Mouse (Mus musculus) splenic B cell, adult 2 months (primary cell): Measurements from ENCODE around the gene Shisa5.
A peak's percentile ranks its signal among the peaks of the same experiment; 100 is the strongest.

Source experiments
- DNase-seq: peaks from one replicate; pipeline ENCODE4 v3.0.0-alpha.2; 2011; ENCODE audit warnings: low read depth, low spot score
- H3K27me3 ChIP-seq: 2 replicates; pipeline ENCODE4 v1.6.1; 2012; ENCODE audit warnings: mild to moderate bottlenecking, low read length, moderate library complexity, mixed read lengths; ENCODE audit not compliant: control insufficient read depth, poor library complexity, insufficient read depth, severe bottlenecking
- H3K36me3 ChIP-seq: 2 replicates; pipeline ENCODE4 v1.6.1; 2012; ENCODE audit warnings: mild to moderate bottlenecking, low read length, moderate library complexity, mixed read lengths; ENCODE audit not compliant: control insufficient read depth, poor library complexity, insufficient read depth, severe bottlenecking

Gene Shisa5

DNA sequence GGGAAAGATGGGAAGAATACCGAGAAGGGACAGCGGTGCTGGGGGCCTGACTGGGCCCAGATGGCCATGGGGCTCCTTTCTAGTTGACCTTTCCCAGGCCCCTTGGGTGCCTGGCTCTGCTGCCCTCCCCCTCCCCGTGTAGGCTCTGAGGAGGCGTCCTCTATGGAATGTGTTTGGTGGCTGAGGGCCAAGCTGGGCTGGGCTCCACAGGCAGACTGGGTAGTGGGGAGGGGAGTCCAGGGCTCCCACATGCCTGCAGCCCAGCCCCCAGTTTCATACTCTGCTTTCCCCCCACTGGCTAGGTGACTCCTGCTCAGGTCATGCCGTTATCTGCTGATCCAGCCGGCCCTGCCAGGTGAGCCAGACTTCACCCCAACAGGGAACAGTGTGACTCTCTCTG is 60.6 kb downstream of the Shisa5 start:
- no peak for DNase-seq
- H3K36me3 ChIP-seq = no peaks in the 10 kb centered on the region

DNA sequence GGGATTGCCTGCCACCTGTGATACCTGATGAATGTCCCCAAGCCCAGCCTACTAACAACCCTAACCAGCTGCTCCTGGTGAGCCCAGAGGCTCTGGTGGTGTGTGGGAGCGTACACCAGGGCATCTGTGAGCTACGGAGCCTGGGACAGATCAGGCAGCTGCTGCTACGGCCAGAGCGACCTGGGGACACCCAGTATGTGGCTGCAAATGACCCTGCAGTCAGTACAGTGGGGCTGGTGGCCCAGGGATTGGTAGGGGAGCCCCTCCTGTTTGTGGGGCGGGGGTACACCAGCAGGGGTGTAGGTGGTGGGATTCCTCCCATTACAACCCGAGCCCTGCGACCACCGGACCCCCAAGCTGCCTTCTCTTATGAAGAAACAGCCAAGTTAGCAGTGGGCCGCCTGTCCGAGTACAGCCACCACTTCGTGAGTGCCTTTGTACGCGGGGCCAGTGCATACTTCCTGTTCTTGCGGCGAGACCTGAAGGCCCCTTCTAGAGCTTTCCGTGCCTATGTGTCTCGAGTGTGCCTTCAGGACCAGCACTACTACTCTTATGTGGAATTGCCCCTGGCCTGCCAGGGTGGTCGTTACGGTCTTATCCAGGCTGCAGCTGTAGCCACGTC is 62.1 kb downstream of the Shisa5 start:
- no peaks in the 10 kb centered on the region for H3K36me3 ChIP-seq
- no peaks in the 10 kb centered on the region for H3K27me3 ChIP-seq
- DNase-seq = peak; percentile 24

More for the DNA sequence above, 60.6 kb downstream of the Shisa5 start:
- H3K27me3 ChIP-seq = no peaks in the 10 kb centered on the region

DNA sequence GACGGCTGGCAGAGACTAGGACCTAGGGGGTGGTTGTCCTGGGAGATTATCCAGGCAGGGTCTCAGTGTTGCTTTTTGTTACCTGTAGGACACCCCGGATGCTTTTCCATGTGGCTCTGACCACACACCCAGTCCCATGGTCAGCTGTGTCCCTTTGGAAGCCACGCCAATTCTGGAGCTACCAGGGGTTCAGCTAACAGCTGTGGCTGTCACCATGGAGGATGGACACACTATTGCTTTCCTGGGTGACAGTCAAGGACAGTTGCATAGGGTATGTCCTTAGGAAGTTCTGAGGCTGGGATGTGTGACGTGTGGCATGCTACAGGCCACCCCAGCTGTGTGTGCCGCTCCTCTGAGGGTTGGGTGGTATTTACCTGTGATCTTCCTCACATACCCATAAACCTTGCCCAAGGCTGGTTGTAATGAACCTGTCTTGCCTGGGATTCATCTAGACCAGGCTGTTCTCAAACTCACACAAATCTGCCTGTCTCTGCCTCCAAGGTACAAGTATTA is 63.6 kb downstream of the Shisa5 start:
- no peaks in the 10 kb centered on the region for H3K27me3 ChIP-seq
- no peaks in the 10 kb centered on the region for H3K36me3 ChIP-seq
- DNase-seq = no peak

DNA sequence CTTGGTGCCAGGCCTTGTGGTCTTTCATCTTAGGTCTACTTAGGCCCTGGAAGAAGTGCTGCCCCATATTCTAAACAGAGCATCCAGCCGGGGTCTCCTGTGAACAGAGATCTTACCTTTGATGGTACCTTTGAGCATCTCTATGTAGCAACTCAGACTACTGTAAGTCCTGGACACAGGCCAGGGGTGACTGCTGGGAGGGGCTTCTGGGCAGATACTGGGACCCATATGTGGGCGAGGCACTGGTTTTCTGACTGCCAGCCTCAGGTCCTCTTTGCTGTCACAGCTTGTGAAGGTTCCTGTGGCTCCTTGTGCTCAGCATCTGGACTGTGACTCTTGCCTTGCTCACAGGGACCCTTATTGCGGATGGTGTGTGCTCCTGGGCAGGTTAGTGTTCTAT is 64.2 kb downstream of the Shisa5 start:
- DNase-seq = no peak
- H3K36me3 ChIP-seq = no peaks in the 10 kb centered on the region
- H3K27me3 ChIP-seq = no peaks in the 10 kb centered on the region

DNA sequence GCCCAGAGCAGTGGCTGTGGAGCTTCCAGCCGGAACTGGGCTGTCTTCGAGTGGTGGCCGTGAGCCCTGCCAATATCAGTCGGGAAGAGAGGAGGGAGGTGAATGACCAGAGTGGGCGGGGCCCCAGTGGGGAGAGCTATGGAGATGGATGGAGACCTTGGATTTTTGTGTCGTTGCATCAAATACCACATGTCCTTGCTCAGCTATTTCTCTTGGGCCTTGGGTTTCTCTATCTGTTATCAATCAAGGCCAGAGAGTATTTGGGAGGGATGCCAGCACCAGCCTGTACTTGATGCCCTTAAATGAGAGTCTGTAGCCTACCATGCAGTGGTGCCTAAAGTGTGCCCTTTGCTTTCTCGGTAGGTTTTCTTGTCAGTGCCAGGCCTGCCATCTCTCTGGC is 64.9 kb downstream of the Shisa5 start:
- DNase-seq = no peak

DNA sequence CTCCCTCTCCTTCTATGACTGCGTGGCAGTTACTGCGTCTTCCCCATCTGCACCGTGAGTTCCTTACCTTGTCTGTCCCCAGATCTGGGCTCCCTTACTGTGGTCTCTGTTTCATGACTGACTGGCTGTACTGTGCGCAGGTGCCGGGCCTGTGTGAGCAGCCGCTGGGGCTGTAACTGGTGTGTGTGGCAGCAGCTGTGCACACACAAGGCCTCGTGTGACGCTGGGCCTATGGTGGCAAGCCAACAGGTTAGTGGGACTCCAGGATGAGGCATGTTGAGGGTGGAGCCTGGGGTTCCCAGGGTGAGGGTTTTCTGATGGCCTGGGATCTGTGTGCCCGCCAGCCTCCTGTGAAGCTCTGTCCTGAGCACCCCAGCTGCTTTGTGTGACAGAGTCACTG is 65.7 kb downstream of the Shisa5 start:
- H3K27me3 ChIP-seq = no peaks in the 10 kb centered on the region
- DNase-seq = no peak
- no peaks in the 10 kb centered on the region for H3K36me3 ChIP-seq

More for the DNA sequence above, 64.9 kb downstream of the Shisa5 start:
- no peaks in the 10 kb centered on the region for H3K27me3 ChIP-seq
- no peaks in the 10 kb centered on the region for H3K36me3 ChIP-seq

DNA sequence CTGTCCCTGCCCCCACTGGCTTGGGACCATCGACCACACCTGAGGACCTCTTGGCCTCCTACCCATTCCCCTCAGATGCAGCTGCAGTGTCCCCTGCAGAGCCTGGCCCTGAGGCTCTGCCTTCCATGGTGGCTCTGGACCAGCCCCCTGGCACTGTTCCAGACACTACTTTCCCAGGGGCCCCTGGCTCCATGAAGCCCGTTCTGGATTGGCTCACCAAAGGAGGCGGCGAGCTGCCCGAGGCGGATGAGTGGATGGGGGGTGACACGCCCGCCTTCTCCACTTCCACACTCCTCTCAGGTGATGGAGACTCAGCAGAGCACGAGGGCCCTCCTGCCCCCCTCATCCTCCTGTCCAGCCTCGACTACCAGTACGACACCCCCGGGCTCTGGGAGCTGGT is 66.6 kb downstream of the Shisa5 start:
- no peaks in the 10 kb centered on the region for H3K27me3 ChIP-seq
- DNase-seq = no peak
- no peaks in the 10 kb centered on the region for H3K36me3 ChIP-seq

DNA sequence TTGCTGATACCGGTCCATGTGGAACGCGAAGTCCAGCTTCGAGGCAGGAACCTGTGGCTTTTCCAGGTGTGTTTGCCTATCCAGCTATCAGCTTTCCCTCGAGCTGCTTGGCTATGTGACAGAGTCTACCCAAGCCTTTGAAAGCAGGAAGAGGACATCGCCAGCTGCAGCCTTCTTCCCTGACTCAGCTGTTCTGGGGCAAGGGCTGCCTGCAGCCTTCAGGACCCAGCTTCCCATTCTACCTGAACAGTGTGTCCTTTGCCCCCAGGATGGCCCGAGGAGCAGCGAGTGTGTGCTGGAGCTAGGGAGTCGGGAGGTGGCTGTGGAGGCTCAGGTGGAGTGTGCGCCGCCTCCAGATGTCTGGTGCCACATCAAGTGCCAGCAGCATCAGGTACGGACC is 67.3 kb downstream of the Shisa5 start:
- DNase-seq = no peak
- Histone ChIP-seq H3K36me3 (no peaks in the 10 kb centered on the region), H3K27me3 (no peaks in the 10 kb centered on the region)

DNA sequence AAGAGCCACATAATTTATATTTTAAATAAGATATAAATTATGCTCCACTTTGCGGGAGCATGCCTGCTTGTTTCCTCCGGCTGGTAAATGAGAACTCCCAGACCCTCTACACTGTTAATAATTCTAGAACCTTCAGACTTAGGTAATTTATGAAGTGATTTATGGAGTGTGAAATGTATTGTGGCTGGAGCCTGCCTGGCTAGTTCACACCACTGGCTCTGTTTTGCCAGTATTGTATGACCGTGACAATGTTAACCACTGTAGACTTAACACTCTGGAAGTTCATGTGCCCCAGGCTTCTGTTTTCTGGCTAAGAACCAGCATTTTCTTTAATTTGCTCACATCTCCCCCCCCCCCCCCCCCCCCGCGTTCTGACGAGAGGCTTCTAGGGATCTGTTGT is 69.0 kb downstream of the Shisa5 start:
- H3K27me3 ChIP-seq = no peaks in the 10 kb centered on the region
- H3K36me3 ChIP-seq = no peaks in the 10 kb centered on the region
- no peak for DNase-seq
